Mouse (Mus musculus): Measurements from ENCODE around the gene Lrfn1. TPM values are rescaled to one million over a fixed set of nuclear protein-coding genes. Genes with fewer than 3 reads are reported as not detected.

Gene Lrfn1
- polyA plus RNA-seq, 1 experiment = 1.4 TPM

- TF ChIP-seq POLR2A (IDR thresholded peaks at IDR 0.05; ENCODE audit: low read depth, low read length) = no peak
- TF ChIP-seq CTCF (IDR thresholded peaks at IDR 0.05; ENCODE audit: extremely low read depth, insufficient read length, insufficient replicate concordance, low read depth, low read length) = no peak
- Histone ChIP-seq H3K36me3 (ENCODE audit: control insufficient read depth, insufficient read depth, low read length) (no peaks in the 10 kb centered on the region), H3K27ac (ENCODE audit: insufficient read depth, low read depth, low read length) (no peak overlapping the region), H3K27me3 (ENCODE audit: control insufficient read depth, insufficient read depth, low read length) (peaks cover 6% of the 10 kb centered on the region; the same call in 1 of the 2 replicates), H3K4me1 (ENCODE audit: control insufficient read depth, insufficient read depth, insufficient read length, low read length) (peaks cover under 1% of the 10 kb centered on the region; the same call in 1 of the 2 replicates), H3K4me3 (ENCODE audit: low read depth, low read length) (no peak overlapping the region)
- WGBS = 45% methylated on average over 12 of the region's 12 CpGs
Observed at GRCm38 (mm10) chr7:28447101-28447830, 4.5 kb upstream of the Lrfn1 start.

GRCm38 (mm10) chr7:28447865-28448820 lies 3.6 kb upstream of the Lrfn1 start:
- H3K27ac ChIP-seq (ENCODE audit: insufficient read depth, low read depth, low read length) = no peak overlapping the region
- H3K4me1 ChIP-seq (ENCODE audit: control insufficient read depth, insufficient read depth, insufficient read length, low read length) = peaks cover 2% of the 10 kb centered on the region; the same call in 1 of the 2 replicates
- H3K27me3 ChIP-seq (ENCODE audit: control insufficient read depth, insufficient read depth, low read length) = peaks cover 10% of the 10 kb centered on the region; the same call in 1 of the 2 replicates
- H3K4me3 ChIP-seq (ENCODE audit: low read depth, low read length) = no peak overlapping the region
- 63% methylated on average over 13 of the region's 13 CpGs for WGBS
- H3K36me3 ChIP-seq (ENCODE audit: control insufficient read depth, insufficient read depth, low read length) = no peaks in the 10 kb centered on the region
- TF ChIP-seq CTCF (IDR thresholded peaks at IDR 0.05; ENCODE audit: extremely low read depth, insufficient read length, insufficient replicate concordance, low read depth, low read length) (no peak), POLR2A (IDR thresholded peaks at IDR 0.05; ENCODE audit: low read depth, low read length) (no peak)

- H3K27me3 ChIP-seq (ENCODE audit: control insufficient read depth, insufficient read depth, low read length) = peaks cover 10% of the 10 kb centered on the region; the same call in 1 of the 2 replicates
- TF ChIP-seq CTCF (IDR thresholded peaks at IDR 0.05; ENCODE audit: extremely low read depth, insufficient read length, insufficient replicate concordance, low read depth, low read length) (no peak), POLR2A (IDR thresholded peaks at IDR 0.05; ENCODE audit: low read depth, low read length) (no peak)
- peak overlapping the region; percentile 67 for H3K4me3 ChIP-seq (ENCODE audit: low read depth, low read length)
- 7% methylated on average over 24 of the region's 24 CpGs for WGBS
- H3K4me1 ChIP-seq (ENCODE audit: control insufficient read depth, insufficient read depth, insufficient read length, low read length) = peaks cover 2% of the 10 kb centered on the region; the same call in 1 of the 2 replicates
- no peak overlapping the region for H3K27ac ChIP-seq (ENCODE audit: insufficient read depth, low read depth, low read length)
- H3K36me3 ChIP-seq (ENCODE audit: control insufficient read depth, insufficient read depth, low read length) = no peaks in the 10 kb centered on the region
Observed at GRCm38 (mm10) chr7:28452361-28453005, 703 bp downstream of the Lrfn1 start.

- Histone ChIP-seq H3K36me3 (ENCODE audit: control insufficient read depth, insufficient read depth, low read length) (no peaks in the 10 kb centered on the region), H3K27me3 (ENCODE audit: control insufficient read depth, insufficient read depth, low read length) (no peaks in the 10 kb centered on the region), H3K4me1 (ENCODE audit: control insufficient read depth, insufficient read depth, insufficient read length, low read length) (no peaks in the 10 kb centered on the region), H3K27ac (ENCODE audit: insufficient read depth, low read depth, low read length) (no peak overlapping the region), H3K4me3 (ENCODE audit: low read depth, low read length) (no peak overlapping the region)
- 90% methylated on average over 5 of the region's 5 CpGs for WGBS
- TF ChIP-seq POLR2A (IDR thresholded peaks at IDR 0.05; ENCODE audit: low read depth, low read length) (no peak), CTCF (IDR thresholded peaks at IDR 0.05; ENCODE audit: extremely low read depth, insufficient read length, insufficient replicate concordance, low read depth, low read length) (no peak)
Observed at GRCm38 (mm10) chr7:28460361-28460760, 8.6 kb downstream of the Lrfn1 start.

GRCm38 (mm10) chr7:28462769-28463168 lies 11.0 kb downstream of the Lrfn1 start:
- Histone ChIP-seq H3K36me3 (ENCODE audit: control insufficient read depth, insufficient read depth, low read length) (no peaks in the 10 kb centered on the region), H3K27me3 (ENCODE audit: control insufficient read depth, insufficient read depth, low read length) (peaks cover 6% of the 10 kb centered on the region), H3K27ac (ENCODE audit: insufficient read depth, low read depth, low read length) (no peak overlapping the region), H3K4me3 (ENCODE audit: low read depth, low read length) (no peak overlapping the region), H3K4me1 (ENCODE audit: control insufficient read depth, insufficient read depth, insufficient read length, low read length) (peaks cover 14% of the 10 kb centered on the region)
- TF ChIP-seq CTCF (IDR thresholded peaks at IDR 0.05; ENCODE audit: extremely low read depth, insufficient read length, insufficient replicate concordance, low read depth, low read length) (no peak), POLR2A (IDR thresholded peaks at IDR 0.05; ENCODE audit: low read depth, low read length) (no peak)
- 93% methylated on average over 2 of the region's 2 CpGs for WGBS

- Histone ChIP-seq H3K4me3 (ENCODE audit: low read depth, low read length) (no peak overlapping the region), H3K4me1 (ENCODE audit: control insufficient read depth, insufficient read depth, insufficient read length, low read length) (peaks cover 14% of the 10 kb centered on the region), H3K27ac (ENCODE audit: insufficient read depth, low read depth, low read length) (no peak overlapping the region), H3K27me3 (ENCODE audit: control insufficient read depth, insufficient read depth, low read length) (peaks cover 13% of the 10 kb centered on the region), H3K36me3 (ENCODE audit: control insufficient read depth, insufficient read depth, low read length) (no peaks in the 10 kb centered on the region)
- TF ChIP-seq POLR2A (IDR thresholded peaks at IDR 0.05; ENCODE audit: low read depth, low read length) (no peak), CTCF (IDR thresholded peaks at IDR 0.05; ENCODE audit: extremely low read depth, insufficient read length, insufficient replicate concordance, low read depth, low read length) (no peak)
- WGBS = 61% methylated on average over 10 of the region's 10 CpGs
Observed at GRCm38 (mm10) chr7:28464416-28465212, 12.8 kb downstream of the Lrfn1 start.

All from small intestine, adult 2 months (tissue).